Mouse (Mus musculus): ENCODE data around the gene Cep290.
"Not testable (repeated sequence)": the region's sequence is repeated elsewhere in the genome, so short reads cannot be mapped to it uniquely, and the experiment has no call there.

The Cep290 gene

DNA sequence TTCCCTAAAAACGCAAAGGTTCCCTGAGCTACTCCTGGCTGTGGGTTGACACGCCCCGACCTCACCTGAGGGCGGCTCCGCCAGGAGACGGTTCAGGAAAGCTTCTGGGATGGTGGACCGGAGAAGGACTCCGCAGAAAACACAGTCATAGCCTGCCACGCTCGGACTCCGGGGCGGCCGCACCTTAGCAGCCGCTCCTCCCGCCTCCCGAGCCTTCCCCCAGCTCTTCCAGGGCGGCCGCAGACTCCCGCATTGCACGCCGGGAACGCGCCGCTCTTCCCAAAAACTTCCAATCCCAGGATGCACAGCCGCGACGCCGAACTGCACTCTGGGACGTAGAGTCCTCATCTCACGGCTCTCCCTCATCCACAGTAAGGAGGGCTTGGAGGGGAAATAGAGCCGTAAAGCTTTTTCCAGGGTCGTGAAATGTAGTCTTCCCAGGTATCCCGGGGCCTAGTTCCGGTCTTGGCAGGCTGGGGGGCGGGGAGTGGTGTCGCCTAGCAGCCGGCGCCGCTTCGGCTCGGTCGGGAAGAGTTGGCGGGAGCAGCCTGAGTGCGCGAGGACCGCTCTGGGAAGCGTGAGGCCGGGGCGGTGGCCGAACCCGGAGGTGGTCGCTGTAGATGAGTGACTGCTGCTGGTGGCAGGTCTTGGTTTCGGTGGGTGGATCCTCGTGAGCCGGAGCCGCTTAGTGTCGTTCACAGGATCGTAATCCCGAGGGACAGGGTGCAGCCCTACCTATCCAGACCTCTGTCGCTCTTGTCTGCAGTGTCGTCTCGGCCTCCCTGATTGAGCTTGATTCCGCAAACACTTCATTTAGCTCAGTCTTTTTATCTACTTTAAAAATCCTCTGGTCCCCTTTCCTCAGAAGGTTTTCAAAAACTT, at the start of gene Cep290, which contains the start of gene Tmtc3:
Cep290 (plus strand) TSS at position 462 of the 882 bp plus-strand sequence.
Tmtc3 (minus strand) TSS at position 254 of the 882 bp plus-strand sequence.
- DNase-seq (ENCODE audit: low spot score), result peak; percentile 6

- no peak for DNase-seq (ENCODE audit: low spot score)
Measured at GRCm38 (mm10) chr10:100449394-100449793, 38.0 kb upstream of the Cep290 start.

DNA sequence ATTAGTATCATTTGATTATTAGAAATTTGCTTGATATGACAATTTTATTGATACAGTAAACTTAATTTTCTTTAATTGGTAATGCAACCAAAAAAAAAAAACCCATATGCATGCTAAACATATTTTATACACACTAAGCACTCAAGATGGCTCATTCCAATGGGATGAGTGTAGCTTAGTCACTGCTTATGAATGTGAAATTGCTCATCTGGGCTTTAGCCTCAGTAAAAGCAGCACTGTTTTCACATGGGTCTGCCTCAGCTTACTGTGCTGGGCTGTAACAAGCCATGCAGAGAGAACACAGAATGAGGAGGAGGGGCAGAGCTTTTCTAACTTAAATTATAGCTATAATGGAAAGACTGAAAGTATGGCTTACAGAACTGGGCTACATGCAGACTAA, 26.8 kb upstream of the Cep290 start:
- no peak for DNase-seq (ENCODE audit: low spot score)

DNA sequence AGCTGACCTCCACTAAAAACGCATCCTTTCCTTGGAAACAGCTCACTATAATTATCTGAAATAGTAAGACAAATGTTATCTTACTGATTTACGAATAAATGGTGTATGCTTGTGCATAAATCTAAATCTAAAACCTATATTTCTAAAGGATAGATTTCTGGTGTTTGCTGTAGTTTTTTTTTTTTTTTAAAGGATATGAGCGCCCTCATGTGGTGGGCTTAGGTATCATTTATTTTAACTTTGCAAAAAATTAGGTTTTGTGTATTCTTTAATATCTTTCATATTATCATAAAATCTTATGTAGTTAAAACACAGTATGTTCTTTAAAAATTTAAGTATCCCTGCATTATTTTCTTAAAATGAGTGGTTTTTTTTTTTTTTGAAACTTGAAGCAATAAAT, 12.3 kb upstream of the Cep290 start:
- no peak for DNase-seq (ENCODE audit: low spot score)

GRCm38 (mm10) chr10:100479538-100479937, 7.8 kb upstream of the Cep290 start:
- DNase-seq (ENCODE audit: low spot score), result no peak

DNA sequence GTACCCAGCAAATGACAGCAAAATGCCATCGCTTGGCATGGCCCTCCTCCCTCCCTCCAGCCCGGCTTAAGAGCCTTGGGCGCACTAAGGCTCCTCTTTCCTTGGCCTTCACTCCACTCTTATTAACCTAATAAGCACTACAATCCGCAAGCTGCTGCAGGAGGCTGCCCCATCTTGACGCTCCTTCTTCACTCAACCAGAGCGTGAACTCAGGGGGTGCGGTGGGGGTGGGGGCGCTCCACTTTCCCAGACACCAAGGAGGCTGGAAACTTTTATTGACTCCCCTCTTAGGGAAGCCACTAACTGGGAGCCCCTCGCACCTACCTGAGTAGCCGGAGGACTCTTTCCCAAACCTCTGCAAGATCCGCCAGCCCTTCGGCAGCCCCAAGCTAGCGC, 659 bp upstream of the Cep290 start:
- DNase-seq (ENCODE audit: low spot score), result no peak

DNA sequence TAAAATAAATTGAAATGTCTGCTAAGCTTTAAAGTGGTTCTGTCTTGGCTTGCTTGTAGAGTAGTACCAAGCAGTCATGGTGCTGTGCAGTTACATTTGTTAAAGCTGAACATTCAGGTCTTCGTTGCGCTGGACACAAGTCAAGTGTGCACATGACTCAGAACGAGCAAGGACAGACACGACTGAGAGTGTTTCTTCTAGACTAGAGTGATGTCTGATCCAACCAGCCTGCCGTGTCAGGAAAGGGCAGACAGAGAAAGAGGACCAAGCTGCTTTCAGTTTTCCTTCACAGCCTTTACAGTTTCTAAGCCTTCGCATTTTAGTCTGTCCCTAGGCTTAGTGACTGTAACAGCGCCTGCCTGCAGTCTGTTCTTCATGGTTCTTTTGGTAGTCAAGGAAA, 4.6 kb downstream of the Cep290 start:
- no peak for DNase-seq (ENCODE audit: low spot score)

DNA sequence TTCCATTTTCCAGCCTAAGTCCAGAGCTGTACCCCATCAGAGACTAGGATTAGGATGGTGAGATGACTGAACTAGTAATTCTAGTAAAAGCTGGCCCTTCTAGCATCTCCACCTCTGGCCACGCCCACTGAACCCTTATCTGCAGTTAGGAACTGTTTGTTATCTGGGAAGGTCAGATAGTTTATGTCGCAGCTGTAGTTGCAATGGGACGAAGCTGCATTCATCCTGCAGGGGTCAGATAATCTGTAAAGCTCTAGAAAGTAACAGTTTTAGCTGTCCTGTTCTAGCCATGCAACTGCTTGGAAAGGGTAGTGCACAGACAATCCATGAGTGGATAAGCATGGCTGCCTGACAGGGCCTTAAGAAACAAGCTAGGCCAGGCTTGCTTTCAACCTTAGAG, 11.0 kb downstream of the Cep290 start:
- DNase-seq (ENCODE audit: low spot score), result no peak

DNA sequence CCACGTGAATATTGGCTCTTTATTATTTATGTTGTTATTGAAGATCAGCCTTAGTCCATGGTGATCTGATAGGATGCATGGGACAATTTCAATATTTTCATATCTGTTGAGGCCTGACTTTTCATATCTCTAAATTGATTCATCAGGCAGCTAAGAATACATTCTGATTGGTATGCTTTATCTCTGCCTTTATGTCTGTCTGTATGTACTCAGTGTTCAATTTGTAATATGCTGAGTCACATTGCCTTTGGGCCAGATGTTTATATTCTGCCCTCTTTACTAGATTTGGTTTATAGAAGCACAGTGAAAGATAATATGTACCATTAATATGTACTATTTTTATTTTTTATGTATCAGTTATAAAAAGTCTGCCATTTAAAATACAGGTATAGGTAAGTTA, 20.8 kb downstream of the Cep290 start:
- DNase-seq (ENCODE audit: low spot score), result no peak

GRCm38 (mm10) chr10:100521617-100522016, 34.3 kb downstream of the Cep290 start:
- no peak for DNase-seq (ENCODE audit: low spot score)

GRCm38 (mm10) chr10:100522330-100522729, 35.0 kb downstream of the Cep290 start:
- no peak for DNase-seq (ENCODE audit: low spot score)

- no peak for DNase-seq (ENCODE audit: low spot score)
Measured at GRCm38 (mm10) chr10:100524499-100525390, 37.4 kb downstream of the Cep290 start.

DNA sequence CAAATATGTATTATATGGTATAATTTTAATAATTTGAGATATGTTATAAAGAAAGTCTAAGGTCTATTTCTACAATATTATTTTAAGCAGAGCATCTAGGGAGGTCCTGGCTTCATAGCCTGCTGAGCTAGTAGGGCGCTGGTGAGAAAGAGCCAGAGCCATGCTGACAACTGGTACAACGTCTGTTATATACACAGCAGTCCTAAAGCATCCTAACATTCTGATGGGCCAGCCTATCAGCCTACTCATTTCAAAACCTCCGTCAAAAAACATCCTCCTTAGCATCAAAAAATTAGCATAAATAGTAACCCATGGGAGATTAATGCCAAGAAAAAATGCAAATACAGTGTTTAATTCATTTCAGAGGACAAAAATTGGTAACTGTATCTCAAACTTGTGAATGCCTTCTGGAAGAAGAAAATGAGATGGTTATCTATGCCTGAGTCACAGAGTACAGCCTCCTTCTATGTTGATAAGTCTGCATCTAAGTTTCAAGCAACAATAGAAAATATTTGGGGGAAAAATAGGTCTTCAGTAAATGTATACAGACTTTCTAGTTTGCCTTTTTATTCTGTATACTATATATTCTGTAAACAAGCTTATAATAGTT, 69.3 kb downstream of the Cep290 start:
- no peak for DNase-seq (ENCODE audit: low spot score)

GRCm38 (mm10) chr10:100560194-100560883, 73.0 kb downstream of the Cep290 start:
- not testable (repeated sequence) for DNase-seq (ENCODE audit: low spot score)

DNA sequence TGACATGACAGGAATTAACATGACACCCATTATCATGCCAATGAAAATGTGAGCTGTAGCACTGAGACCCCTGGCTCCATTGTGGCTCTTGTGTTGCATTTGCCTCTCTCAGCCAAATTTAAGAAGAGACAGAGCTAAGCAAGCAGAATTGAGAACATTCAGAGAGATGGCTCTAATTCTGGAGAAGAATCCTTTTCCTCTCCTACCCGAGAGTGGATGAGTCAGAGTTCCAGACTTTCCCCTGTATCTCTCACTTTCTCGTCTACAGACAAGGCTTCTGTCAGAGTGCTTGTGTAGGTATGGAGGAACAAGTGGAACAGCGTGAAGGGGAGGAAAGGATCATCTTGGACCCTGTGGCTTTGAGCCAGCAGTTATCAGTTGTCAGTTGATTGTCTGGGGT, 76.8 kb downstream of the Cep290 start:
- DNase-seq (ENCODE audit: low spot score), result no peak

GRCm38 (mm10) chr10:100571707-100572106, 84.3 kb downstream of the Cep290 start:
- no peak for DNase-seq (ENCODE audit: low spot score)

GRCm38 (mm10) chr10:100574505-100575149, 87.3 kb downstream of the Cep290 start:
- no peak for DNase-seq (ENCODE audit: low spot score)

DNA sequence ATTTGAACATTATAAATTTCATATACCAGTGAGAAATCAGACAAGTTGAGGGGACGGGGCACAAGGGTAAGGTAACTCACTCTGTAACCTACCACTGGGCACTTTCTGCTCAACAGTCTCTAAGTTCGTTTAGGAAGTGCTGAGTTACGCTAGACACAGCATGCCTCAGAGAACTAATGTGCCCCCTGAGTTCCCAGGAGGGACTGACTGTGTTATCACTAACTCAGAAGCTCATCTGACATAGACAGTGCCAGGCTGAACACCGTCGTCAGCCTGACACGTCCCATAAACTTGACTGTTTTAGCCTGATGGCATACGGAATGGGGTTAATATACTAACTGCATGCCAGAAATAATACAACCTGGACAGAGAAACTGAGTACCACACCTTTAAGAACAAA, 87.9 kb downstream of the Cep290 start:
- no peak for DNase-seq (ENCODE audit: low spot score)

DNA sequence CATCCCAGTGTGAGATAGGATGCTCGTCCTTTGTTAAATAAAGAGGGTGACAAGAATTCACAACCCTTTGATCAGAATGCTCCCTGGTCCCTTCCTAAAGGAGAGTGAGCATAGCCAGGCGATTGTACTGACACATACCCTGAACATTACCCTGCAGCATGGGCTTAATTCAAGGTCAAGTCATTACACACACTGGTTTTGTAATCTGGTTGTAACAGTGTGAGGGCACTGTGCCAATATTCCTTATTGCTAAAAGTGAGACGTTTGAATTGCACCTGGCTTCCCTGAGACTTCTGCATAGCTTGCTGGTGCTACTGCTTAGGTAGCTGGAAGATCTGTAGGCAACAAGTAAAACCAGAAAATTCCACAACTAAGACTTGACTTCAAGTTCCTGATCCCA, 96.8 kb downstream of the Cep290 start:
- DNase-seq (ENCODE audit: low spot score), result no peak

GRCm38 (mm10) chr10:100588524-100588923, 101.2 kb downstream of the Cep290 start:
- DNase-seq (ENCODE audit: low spot score), result no peak

GRCm38 (mm10) chr10:100588932-100589388, 101.6 kb downstream of the Cep290 start:
- DNase-seq (ENCODE audit: low spot score), result peak; percentile 80

Measured in T-cell, adult 2 months (primary cell).